Mouse (Mus musculus): Measurements from ENCODE around the gene Creld1. TPM values are rescaled to one million over a fixed set of nuclear protein-coding genes. Genes with fewer than 3 reads are reported as not detected.

Gene Creld1
- polyA plus RNA-seq, 1 experiment, result 6.6 TPM

DNA sequence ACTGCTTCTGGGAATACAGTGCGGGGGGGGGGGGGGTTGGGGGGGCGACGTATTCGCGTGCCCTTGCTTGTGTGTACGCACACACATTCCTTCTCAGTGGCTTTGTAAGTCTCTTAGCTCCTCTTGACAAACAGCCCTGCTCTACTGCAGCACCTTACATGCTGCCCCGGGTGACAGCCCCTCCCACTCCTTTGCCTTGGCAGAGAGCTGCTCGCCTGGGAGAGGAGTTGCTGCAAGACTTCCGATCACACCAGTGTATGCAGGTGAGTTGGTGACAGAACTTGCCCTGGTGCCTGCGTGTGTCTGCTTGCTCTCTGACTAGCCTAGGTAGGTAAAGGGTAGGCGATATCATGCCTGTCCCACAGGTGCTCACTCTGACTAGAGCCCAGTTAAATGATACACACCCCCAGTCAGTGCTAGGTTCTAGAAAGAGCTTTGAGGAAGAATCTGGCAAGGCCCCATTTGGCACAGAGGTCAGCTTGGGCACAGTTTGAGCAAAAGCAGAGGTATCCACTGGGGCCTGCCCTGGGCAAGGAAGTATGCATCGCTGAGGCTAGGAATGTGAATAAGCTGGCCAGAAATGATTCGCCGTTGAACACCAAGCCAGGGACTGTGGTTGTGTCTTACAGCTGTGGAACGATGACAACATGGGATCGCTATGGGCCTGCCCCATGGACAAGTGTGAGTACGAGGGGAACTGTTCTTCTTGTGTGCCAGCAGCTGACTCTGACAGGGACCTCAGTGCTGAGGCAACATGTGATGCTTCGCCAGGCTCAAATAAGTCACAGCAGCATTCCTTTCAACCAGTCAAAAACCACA, 2.3 kb upstream of the Creld1 start:
- WGBS, result 79% methylated on average over 18 of the region's 18 CpGs
- Histone ChIP-seq H3K4me3 (ENCODE audit: low read depth, low read length) (no peak overlapping the region), H3K36me3 (ENCODE audit: control insufficient read depth, insufficient read depth, low read length) (peaks cover 43% of the 10 kb centered on the region), H3K27me3 (ENCODE audit: control insufficient read depth, insufficient read depth, low read length) (no peaks in the 10 kb centered on the region), H3K27ac (ENCODE audit: insufficient read depth, low read depth, low read length) (no peak overlapping the region), H3K4me1 (ENCODE audit: control insufficient read depth, insufficient read depth, insufficient read length, low read length) (peaks cover 23% of the 10 kb centered on the region)
- TF ChIP-seq CTCF (IDR thresholded peaks at IDR 0.05; ENCODE audit: extremely low read depth, insufficient read length, insufficient replicate concordance, low read depth, low read length) (no peak), POLR2A (IDR thresholded peaks at IDR 0.05; ENCODE audit: low read depth, low read length) (no peak)

DNA sequence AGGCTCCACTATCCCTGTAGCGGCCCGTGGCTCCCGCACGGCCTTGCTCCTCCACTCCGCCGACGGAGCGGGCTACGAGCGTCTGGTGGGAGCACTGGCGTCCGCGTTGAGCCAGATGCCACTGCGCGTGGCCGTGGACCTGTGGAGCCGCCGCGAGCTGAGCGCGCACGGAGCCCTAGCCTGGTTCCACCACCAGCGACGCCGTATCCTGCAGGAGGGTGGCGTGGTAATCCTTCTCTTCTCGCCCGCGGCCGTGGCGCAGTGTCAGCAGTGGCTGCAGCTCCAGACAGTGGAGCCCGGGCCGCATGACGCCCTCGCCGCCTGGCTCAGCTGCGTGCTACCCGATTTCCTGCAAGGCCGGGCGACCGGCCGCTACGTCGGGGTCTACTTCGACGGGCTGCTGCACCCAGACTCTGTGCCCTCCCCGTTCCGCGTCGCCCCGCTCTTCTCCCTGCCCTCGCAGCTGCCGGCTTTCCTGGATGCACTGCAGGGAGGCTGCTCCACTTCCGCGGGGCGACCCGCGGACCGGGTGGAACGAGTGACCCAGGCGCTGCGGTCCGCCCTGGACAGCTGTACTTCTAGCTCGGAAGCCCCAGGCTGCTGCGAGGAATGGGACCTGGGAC, 509 bp upstream of the Creld1 start:
- peaks cover 14% of the 10 kb centered on the region for H3K4me1 ChIP-seq (ENCODE audit: control insufficient read depth, insufficient read depth, insufficient read length, low read length)
- H3K4me3 ChIP-seq (ENCODE audit: low read depth, low read length), result peak overlapping the region; percentile 67
- WGBS, result 2% methylated on average over 65 of the region's 65 CpGs
- H3K36me3 ChIP-seq (ENCODE audit: control insufficient read depth, insufficient read depth, low read length), result peaks cover 30% of the 10 kb centered on the region
- TF ChIP-seq POLR2A (IDR thresholded peaks at IDR 0.05; ENCODE audit: low read depth, low read length) (no peak), CTCF (IDR thresholded peaks at IDR 0.05; ENCODE audit: extremely low read depth, insufficient read length, insufficient replicate concordance, low read depth, low read length) (no peak)
- H3K27me3 ChIP-seq (ENCODE audit: control insufficient read depth, insufficient read depth, low read length), result no peaks in the 10 kb centered on the region
- peak overlapping the region; percentile 73 for H3K27ac ChIP-seq (ENCODE audit: insufficient read depth, low read depth, low read length)

DNA sequence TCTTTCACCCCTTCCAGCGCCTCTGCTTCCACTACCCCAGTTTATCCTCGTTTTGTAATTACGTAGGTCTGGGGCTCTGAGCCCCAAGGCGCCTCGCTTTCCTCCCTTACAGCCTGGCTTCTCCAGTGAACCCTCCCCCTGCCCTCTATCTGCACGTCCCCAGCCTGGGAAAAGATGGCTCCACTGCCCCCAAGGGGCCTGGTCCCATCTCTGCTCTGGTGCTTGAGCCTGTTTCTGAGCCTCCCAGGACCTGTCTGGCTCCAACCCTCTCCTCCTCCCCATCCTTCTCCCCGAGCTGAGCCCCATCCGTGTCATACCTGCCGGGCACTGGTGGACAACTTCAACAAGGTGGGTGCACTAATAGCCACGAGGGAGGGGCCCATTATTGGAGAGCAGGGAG, 632 bp downstream of the Creld1 start:
- WGBS, result 7% methylated on average over 10 of the region's 10 CpGs
- peak overlapping the region; percentile 67 for H3K4me3 ChIP-seq (ENCODE audit: low read depth, low read length)

DNA sequence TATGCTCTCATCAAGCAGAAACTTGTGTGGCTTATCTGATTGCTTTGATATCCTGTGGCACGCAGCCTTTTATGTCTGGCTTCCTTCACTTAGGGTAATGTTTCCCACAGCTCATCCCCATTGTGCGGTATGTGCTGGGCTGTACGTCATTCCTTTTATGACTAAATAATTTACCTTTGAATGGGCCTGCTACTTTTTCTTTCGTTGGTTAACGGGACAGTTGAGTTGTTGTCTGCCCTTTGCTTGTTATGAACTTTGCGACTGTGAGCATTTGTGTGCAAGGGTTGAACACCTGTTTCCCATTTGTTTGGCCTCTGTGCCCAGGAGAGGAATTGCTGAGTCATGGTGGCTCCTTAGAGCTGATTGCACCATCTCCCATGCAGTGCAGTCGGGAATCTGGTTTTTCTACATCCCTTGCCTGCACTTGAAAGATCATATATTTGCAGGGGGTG, 4.1 kb downstream of the Creld1 start:
- WGBS, result 16% methylated on average over 7 of the region's 7 CpGs
- peaks cover 19% of the 10 kb centered on the region for H3K4me1 ChIP-seq (ENCODE audit: control insufficient read depth, insufficient read depth, insufficient read length, low read length)
- no peaks in the 10 kb centered on the region for H3K27me3 ChIP-seq (ENCODE audit: control insufficient read depth, insufficient read depth, low read length)
- peak overlapping the region; percentile 17; the same call in 1 of the 2 replicates for H3K27ac ChIP-seq (ENCODE audit: insufficient read depth, low read depth, low read length)
- H3K36me3 ChIP-seq (ENCODE audit: control insufficient read depth, insufficient read depth, low read length), result peaks cover 16% of the 10 kb centered on the region
- no peak for TF ChIP-seq POLR2A (IDR thresholded peaks at IDR 0.05; ENCODE audit: low read depth, low read length)
- no peak for TF ChIP-seq CTCF (IDR thresholded peaks at IDR 0.05; ENCODE audit: extremely low read depth, insufficient read length, insufficient replicate concordance, low read depth, low read length)
- no peak overlapping the region for H3K4me3 ChIP-seq (ENCODE audit: low read depth, low read length)

More for the DNA sequence above, 632 bp downstream of the Creld1 start:
- Histone ChIP-seq H3K27me3 (ENCODE audit: control insufficient read depth, insufficient read depth, low read length) (no peaks in the 10 kb centered on the region), H3K27ac (ENCODE audit: insufficient read depth, low read depth, low read length) (peak overlapping the region; percentile 35; the same call in 1 of the 2 replicates), H3K4me1 (ENCODE audit: control insufficient read depth, insufficient read depth, insufficient read length, low read length) (peaks cover 19% of the 10 kb centered on the region), H3K36me3 (ENCODE audit: control insufficient read depth, insufficient read depth, low read length) (peaks cover 30% of the 10 kb centered on the region)
- TF ChIP-seq CTCF (IDR thresholded peaks at IDR 0.05; ENCODE audit: extremely low read depth, insufficient read length, insufficient replicate concordance, low read depth, low read length) (no peak), POLR2A (IDR thresholded peaks at IDR 0.05; ENCODE audit: low read depth, low read length) (no peak)

DNA sequence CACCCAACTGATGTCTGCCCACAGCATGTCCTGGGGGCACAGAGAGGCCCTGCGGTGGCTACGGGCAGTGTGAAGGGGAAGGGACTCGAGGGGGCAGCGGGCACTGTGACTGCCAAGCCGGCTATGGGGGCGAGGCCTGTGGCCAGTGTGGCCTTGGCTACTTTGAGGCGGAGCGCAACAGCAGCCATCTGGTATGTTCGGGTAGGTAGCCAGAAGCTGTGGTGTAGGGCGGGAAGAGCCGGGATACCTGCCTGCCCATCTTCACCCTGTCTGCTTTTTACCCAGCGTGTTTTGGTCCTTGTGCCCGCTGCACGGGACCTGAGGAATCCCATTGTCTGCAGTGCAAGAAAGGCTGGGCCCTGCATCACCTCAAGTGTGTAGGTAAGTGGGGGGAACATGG, 6.3 kb downstream of the Creld1 start:
- H3K36me3 ChIP-seq (ENCODE audit: control insufficient read depth, insufficient read depth, low read length), result peaks cover 16% of the 10 kb centered on the region
- WGBS, result 96% methylated on average over 14 of the region's 14 CpGs
- no peaks in the 10 kb centered on the region for H3K27me3 ChIP-seq (ENCODE audit: control insufficient read depth, insufficient read depth, low read length)
- H3K4me3 ChIP-seq (ENCODE audit: low read depth, low read length), result no peak overlapping the region
- no peak overlapping the region for H3K27ac ChIP-seq (ENCODE audit: insufficient read depth, low read depth, low read length)
- no peak for TF ChIP-seq POLR2A (IDR thresholded peaks at IDR 0.05; ENCODE audit: low read depth, low read length)
- TF ChIP-seq CTCF (IDR thresholded peaks at IDR 0.05; ENCODE audit: extremely low read depth, insufficient read length, insufficient replicate concordance, low read depth, low read length), result no peak
- peaks cover 13% of the 10 kb centered on the region for H3K4me1 ChIP-seq (ENCODE audit: control insufficient read depth, insufficient read depth, insufficient read length, low read length)

DNA sequence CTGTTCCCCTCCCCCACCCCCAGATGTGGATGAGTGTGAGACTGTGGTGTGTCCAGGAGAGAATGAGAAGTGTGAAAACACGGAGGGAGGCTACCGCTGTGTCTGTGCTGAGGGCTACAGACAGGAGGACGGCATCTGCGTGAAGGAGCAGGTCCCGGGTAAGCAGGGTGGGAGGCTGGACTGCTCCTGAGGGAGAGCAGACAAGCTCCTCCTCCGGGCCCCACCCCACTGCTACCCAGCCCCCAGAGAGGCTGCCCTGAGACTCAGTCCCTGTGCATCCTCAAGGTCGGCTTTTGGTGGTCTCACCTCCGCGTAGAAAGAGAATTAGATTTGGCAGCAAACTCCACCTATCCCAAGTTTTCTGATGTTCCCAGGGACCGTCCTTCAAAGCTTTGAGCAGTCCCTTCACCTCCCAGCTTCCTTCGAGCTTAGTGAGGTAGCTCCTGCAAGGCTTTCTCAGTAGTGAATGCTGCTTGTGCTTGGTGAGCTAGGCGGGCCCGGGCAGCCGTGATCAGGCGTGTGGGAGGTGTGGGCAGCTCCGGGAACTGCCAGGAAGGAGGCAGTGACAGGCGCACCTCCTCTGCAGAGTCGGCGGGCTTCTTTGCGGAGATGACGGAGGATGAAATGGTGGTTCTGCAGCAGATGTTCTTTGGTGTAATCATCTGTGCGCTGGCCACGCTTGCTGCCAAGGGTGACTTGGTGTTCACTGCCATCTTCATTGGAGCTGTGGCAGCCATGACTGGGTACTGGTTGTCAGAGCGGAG, 9.2 kb downstream of the Creld1 start:
- Histone ChIP-seq H3K4me3 (ENCODE audit: low read depth, low read length) (no peak overlapping the region), H3K36me3 (ENCODE audit: control insufficient read depth, insufficient read depth, low read length) (peaks cover 16% of the 10 kb centered on the region), H3K27ac (ENCODE audit: insufficient read depth, low read depth, low read length) (no peak overlapping the region), H3K4me1 (ENCODE audit: control insufficient read depth, insufficient read depth, insufficient read length, low read length) (peaks cover 20% of the 10 kb centered on the region), H3K27me3 (ENCODE audit: control insufficient read depth, insufficient read depth, low read length) (no peaks in the 10 kb centered on the region)
- TF ChIP-seq POLR2A (IDR thresholded peaks at IDR 0.05; ENCODE audit: low read depth, low read length) (no peak), CTCF (IDR thresholded peaks at IDR 0.05; ENCODE audit: extremely low read depth, insufficient read length, insufficient replicate concordance, low read depth, low read length) (no peak)
- 86% methylated on average over 24 of the region's 24 CpGs for WGBS

All from small intestine, adult 2 months (tissue).